Mouse (Mus musculus): ENCODE data around the gene Krtap19-3. TPM values are rescaled to one million over a fixed set of nuclear protein-coding genes. Genes with fewer than 3 reads are reported as not detected.

Gene Krtap19-3
- not detected for polyA plus RNA-seq (2012; fragmentation: generic; extraction: Trizol)

- Histone ChIP-seq H3K36me3 (ENCODE audit: control insufficient read depth, insufficient read depth) (no peaks in the 10 kb centered on the region), H3K4me3 (no peak within 1 kb of the TSS)
- no peak for TF ChIP-seq REST (IDR thresholded peaks at IDR 0.05; ENCODE audit: insufficient read depth, insufficient read length)
Observed at GRCm38 (mm10) chr16:88877938-88878337, at the start of gene Krtap19-3. Gene Krtap19-3, minus strand, starts transcription at chr16:88878038.

GRCm38 (mm10) chr16:88896357-88896756 is 18.5 kb upstream of the Krtap19-3 start, which contains the start of gene Krtap19-5:
Gene Krtap19-5, minus strand, starts transcription at chr16:88896457.
- no peak within 1 kb of the TSS for H3K4me3 ChIP-seq
- H3ac ChIP-seq (ENCODE audit: control insufficient read depth, insufficient read length): no peak within 1 kb of the TSS
- no peak within 1 kb of the TSS for H3K4me2 ChIP-seq (ENCODE audit: low read depth)
- TF ChIP-seq SRF (IDR thresholded peaks at IDR 0.05; ENCODE audit: control insufficient read depth, insufficient read length, low read depth) (no peak), MAX (IDR thresholded peaks at IDR 0.05; ENCODE audit: low read depth) (no peak), USF1 (IDR thresholded peaks at IDR 0.05; ENCODE audit: low read depth) (no peak), TCF3 (IDR thresholded peaks at IDR 0.05; ENCODE audit: insufficient read length, low read depth) (no peak), E2F4 (IDR thresholded peaks at IDR 0.05; ENCODE audit: insufficient read depth) (no peak), MYOG (IDR thresholded peaks at IDR 0.05; ENCODE audit: control insufficient read depth in 1 of 3, insufficient read depth in 1 of 3, insufficient read length in 2 of 3, low read depth in 2 of 3) (no peak), POLR2AphosphoS2 (IDR thresholded peaks at IDR 0.05; ENCODE audit: insufficient read length, low read depth) (no peak), POLR2A (IDR thresholded peaks at IDR 0.05; ENCODE audit: insufficient read length, low read depth) (no peak), MYOD1 (IDR thresholded peaks at IDR 0.05; ENCODE audit: control insufficient read depth in 1 of 3, insufficient read length in 2 of 3, low read depth in 2 of 3) (no peak), REST (IDR thresholded peaks at IDR 0.05; ENCODE audit: insufficient read depth, insufficient read length) (no peak), TCF12 (IDR thresholded peaks at IDR 0.05; ENCODE audit: insufficient read depth, poor library complexity, severe bottlenecking) (no peak), CEBPB (IDR thresholded peaks at IDR 0.05; ENCODE audit: insufficient read depth, poor library complexity, severe bottlenecking) (no peak)
- H3K36me3 ChIP-seq (ENCODE audit: control insufficient read depth, insufficient read depth): no peaks in the 10 kb centered on the region
- no peaks in the 10 kb centered on the region for H3K79me2 ChIP-seq (ENCODE audit: control insufficient read depth, insufficient read depth)
- H3K27me3 ChIP-seq (ENCODE audit: control insufficient read depth, insufficient read depth, insufficient read length): no peaks in the 10 kb centered on the region

More at GRCm38 (mm10) chr16:88877938-88878337, at the start of gene Krtap19-3:
- H3K4me2 ChIP-seq (ENCODE audit: low read depth): no peak within 1 kb of the TSS
- no peaks in the 10 kb centered on the region for H3K27me3 ChIP-seq (ENCODE audit: control insufficient read depth, insufficient read depth, insufficient read length)
- H3K79me2 ChIP-seq (ENCODE audit: control insufficient read depth, insufficient read depth): no peaks in the 10 kb centered on the region
- no peak within 1 kb of the TSS for H3ac ChIP-seq (ENCODE audit: control insufficient read depth, insufficient read length)

- no peak overlapping the region for H3K4me3 ChIP-seq
- no peak for TF ChIP-seq E2F4 (IDR thresholded peaks at IDR 0.05; ENCODE audit: insufficient read depth)
- H3K79me2 ChIP-seq (ENCODE audit: control insufficient read depth, insufficient read depth): no peaks in the 10 kb centered on the region
- no peak overlapping the region for H3ac ChIP-seq (ENCODE audit: control insufficient read depth, insufficient read length)
- H3K36me3 ChIP-seq (ENCODE audit: control insufficient read depth, insufficient read depth): no peaks in the 10 kb centered on the region
- H3K27me3 ChIP-seq (ENCODE audit: control insufficient read depth, insufficient read depth, insufficient read length): no peaks in the 10 kb centered on the region
- H3K4me2 ChIP-seq (ENCODE audit: low read depth): no peak overlapping the region
Observed at GRCm38 (mm10) chr16:88886870-88887269, 9.0 kb upstream of the Krtap19-3 start.

- no peaks in the 10 kb centered on the region for H3K36me3 ChIP-seq (ENCODE audit: control insufficient read depth, insufficient read depth)
- no peaks in the 10 kb centered on the region for H3K27me3 ChIP-seq (ENCODE audit: control insufficient read depth, insufficient read depth, insufficient read length)
- H3K79me2 ChIP-seq (ENCODE audit: control insufficient read depth, insufficient read depth): no peaks in the 10 kb centered on the region
- H3ac ChIP-seq (ENCODE audit: control insufficient read depth, insufficient read length): no peak within 1 kb of the TSS
- no peak within 1 kb of the TSS for H3K4me3 ChIP-seq
- no peak for TF ChIP-seq MAX (IDR thresholded peaks at IDR 0.05; ENCODE audit: low read depth)
- TF ChIP-seq USF1 (IDR thresholded peaks at IDR 0.05; ENCODE audit: low read depth): no peak
- TF ChIP-seq POLR2AphosphoS2 (IDR thresholded peaks at IDR 0.05; ENCODE audit: insufficient read length, low read depth): no peak
- TF ChIP-seq POLR2A (IDR thresholded peaks at IDR 0.05; ENCODE audit: insufficient read length, low read depth): no peak
- TF ChIP-seq TCF3 (IDR thresholded peaks at IDR 0.05; ENCODE audit: insufficient read length, low read depth): no peak
- TF ChIP-seq E2F4 (IDR thresholded peaks at IDR 0.05; ENCODE audit: insufficient read depth): no peak
- TF ChIP-seq CEBPB (IDR thresholded peaks at IDR 0.05; ENCODE audit: insufficient read depth, poor library complexity, severe bottlenecking): no peak
- no peak for TF ChIP-seq REST (IDR thresholded peaks at IDR 0.05; ENCODE audit: insufficient read depth, insufficient read length)
- TF ChIP-seq SRF (IDR thresholded peaks at IDR 0.05; ENCODE audit: control insufficient read depth, insufficient read length, low read depth): no peak
- no peak for TF ChIP-seq TCF12 (IDR thresholded peaks at IDR 0.05; ENCODE audit: insufficient read depth, poor library complexity, severe bottlenecking)
- no peak for TF ChIP-seq MYOD1 (IDR thresholded peaks at IDR 0.05; ENCODE audit: control insufficient read depth in 1 of 3, insufficient read length in 2 of 3, low read depth in 2 of 3)
- no peak for TF ChIP-seq MYOG (IDR thresholded peaks at IDR 0.05; ENCODE audit: control insufficient read depth in 1 of 3, insufficient read depth in 1 of 3, insufficient read length in 2 of 3, low read depth in 2 of 3)
- no peak within 1 kb of the TSS for H3K4me2 ChIP-seq (ENCODE audit: low read depth)
Observed at GRCm38 (mm10) chr16:88884989-88885388, 7.2 kb upstream of the Krtap19-3 start, which contains the start of gene Krtap19-4. Gene Krtap19-4, minus strand, starts transcription at chr16:88885089.

- no peaks in the 10 kb centered on the region for H3K79me2 ChIP-seq (ENCODE audit: control insufficient read depth, insufficient read depth)
- no peaks in the 10 kb centered on the region for H3K27me3 ChIP-seq (ENCODE audit: control insufficient read depth, insufficient read depth, insufficient read length)
- H3ac ChIP-seq (ENCODE audit: control insufficient read depth, insufficient read length): no peak within 1 kb of the TSS
- TF ChIP-seq MAX (IDR thresholded peaks at IDR 0.05; ENCODE audit: low read depth) (no peak), REST (IDR thresholded peaks at IDR 0.05; ENCODE audit: insufficient read depth, insufficient read length) (no peak), POLR2A (IDR thresholded peaks at IDR 0.05; ENCODE audit: insufficient read length, low read depth) (no peak), USF1 (IDR thresholded peaks at IDR 0.05; ENCODE audit: low read depth) (no peak), SRF (IDR thresholded peaks at IDR 0.05; ENCODE audit: control insufficient read depth, insufficient read length, low read depth) (no peak), CEBPB (IDR thresholded peaks at IDR 0.05; ENCODE audit: insufficient read depth, poor library complexity, severe bottlenecking) (no peak)
- no peak within 1 kb of the TSS for H3K4me3 ChIP-seq
- H3K36me3 ChIP-seq (ENCODE audit: control insufficient read depth, insufficient read depth): no peaks in the 10 kb centered on the region
- no peak within 1 kb of the TSS for H3K4me2 ChIP-seq (ENCODE audit: low read depth)
Observed at GRCm38 (mm10) chr16:88874169-88874568, 3.7 kb downstream of the Krtap19-3 start, which contains the start of gene Krtap19-2. Gene Krtap19-2, minus strand, starts transcription at chr16:88874269.

Data from myocyte (in vitro differentiated cells).